8 mouse cellular contexts compared by ENCODE assay signal in genomic region chr9:59577401-59577800, GRCm38 (mm10). TPM values are rescaled to one million over a fixed set of nuclear protein-coding genes. Genes with fewer than 3 reads are reported as not detected.
DNase-seq lines count a peak whose midpoint lies in the region; ATAC-seq and TF ChIP-seq lines count a peak whose summit lies in the region.

No protein-coding gene starts in this region.

- H3K9me3 ChIP-seq in kidney, embryonic 16.5 days (ENCODE audit: low read length), result no peaks in the 10 kb centered on the region
- H3K9me3 ChIP-seq in hindbrain, embryonic 15.5 days, result no peaks in the 10 kb centered on the region
- no peaks in the 10 kb centered on the region for H3K9me3 ChIP-seq in midbrain, embryonic 15.5 days

- 13% methylated on average over 13 of the region's 13 CpGs for WGBS in kidney, embryonic 16.5 days
- WGBS in hindbrain, embryonic 15.5 days, result 11% methylated on average over 13 of the region's 13 CpGs
- WGBS in midbrain, embryonic 15.5 days, result 12% methylated on average over 13 of the region's 13 CpGs

- ATAC-seq in kidney, embryonic 16.5 days (ENCODE audit: low FRiP score, low TSS enrichment), result no peak
- no peak for ATAC-seq in hindbrain, embryonic 15.5 days (ENCODE audit: low FRiP score, low read depth)
- no peak for ATAC-seq in midbrain, embryonic 15.5 days (replicated peaks)
- ATAC-seq in megakaryocyte progenitor cell, adult 5-6 weeks (replicated peaks; ENCODE audit: poor library complexity), result no peak

- peaks cover 10% of the 10 kb centered on the region for H3K4me1 ChIP-seq in kidney, embryonic 16.5 days (ENCODE audit: insufficient read depth, low read length)
- peaks cover 3% of the 10 kb centered on the region; the same call in 1 of the 2 replicates for H3K4me1 ChIP-seq in cortical plate, adult 2 months (ENCODE audit: control insufficient read depth, insufficient read depth, low read length)
- peaks cover 25% of the 10 kb centered on the region for H3K4me1 ChIP-seq in hindbrain, embryonic 15.5 days (replicated peaks)
- H3K4me1 ChIP-seq in midbrain, embryonic 15.5 days, result peaks cover 27% of the 10 kb centered on the region

- H3K9ac ChIP-seq in kidney, embryonic 16.5 days (replicated peaks; ENCODE audit: low read length), result no peak overlapping the region
- H3K9ac ChIP-seq in hindbrain, embryonic 15.5 days, result peak overlapping the region; percentile 60
- peak overlapping the region; percentile 7; the same call in 1 of the 2 replicates for H3K9ac ChIP-seq in midbrain, embryonic 15.5 days

- no peak overlapping the region for H3K27ac ChIP-seq in kidney, embryonic 16.5 days (ENCODE audit: low read length)
- H3K27ac ChIP-seq in cortical plate, adult 2 months (ENCODE audit: insufficient read depth, low read length), result no peak overlapping the region
- peak overlapping the region; percentile 65 for H3K27ac ChIP-seq in hindbrain, embryonic 15.5 days (replicated peaks)
- peak overlapping the region; percentile 71 for H3K27ac ChIP-seq in midbrain, embryonic 15.5 days

- H3K36me3 ChIP-seq in kidney, embryonic 16.5 days (ENCODE audit: insufficient read depth, low read length), result no peaks in the 10 kb centered on the region
- no peaks in the 10 kb centered on the region for H3K36me3 ChIP-seq in hindbrain, embryonic 15.5 days
- no peaks in the 10 kb centered on the region for H3K36me3 ChIP-seq in midbrain, embryonic 15.5 days (replicated peaks)

- TF ChIP-seq POLR2A in cortical plate, adult 2 months (IDR thresholded peaks at IDR 0.05; ENCODE audit: extremely low read depth, insufficient read depth, low read length), result no peak

- TF ChIP-seq CTCF in cortical plate, adult 2 months (IDR thresholded peaks at IDR 0.05; ENCODE audit: extremely low read depth, insufficient read depth, low read length), result no peak

- peak overlapping the region; percentile 45 for H3K4me3 ChIP-seq in kidney, embryonic 16.5 days (ENCODE audit: low read length)
- H3K4me3 ChIP-seq in cortical plate, adult 2 months (ENCODE audit: insufficient read depth, low read length), result peak overlapping the region; percentile 53
- H3K4me3 ChIP-seq in hindbrain, embryonic 15.5 days, result peak overlapping the region; percentile 66
- H3K4me3 ChIP-seq in midbrain, embryonic 15.5 days, result peak overlapping the region; percentile 53

- H3K4me2 ChIP-seq in kidney, embryonic 16.5 days (replicated peaks; ENCODE audit: low read depth, low read length), result peak overlapping the region; percentile 71
- peak overlapping the region; percentile 88 for H3K4me2 ChIP-seq in hindbrain, embryonic 15.5 days
- H3K4me2 ChIP-seq in midbrain, embryonic 15.5 days, result peak overlapping the region; percentile 70

- DNase-seq in kidney, postnatal 25 days, result no peak
- DNase-seq in left cerebral cortex, adult 8-10 months (ENCODE audit: low spot score in 2 of 2), result no peak
- no peak for DNase-seq in gastrocnemius, postnatal 25 days

- H3K27me3 ChIP-seq in kidney, embryonic 16.5 days (ENCODE audit: insufficient read depth, low read length), result peaks cover 28% of the 10 kb centered on the region
- H3K27me3 ChIP-seq in hindbrain, embryonic 15.5 days, result 0 out of 2 replicates have a peak, but pooled peaks cover 2% of the 10 kb centered on the region
- 0 out of 2 replicates have a peak, but pooled peaks cover 4% of the 10 kb centered on the region for H3K27me3 ChIP-seq in midbrain, embryonic 15.5 days (replicated peaks)

RNA-seq across cellular contexts. Expression of gene Celf6, which starts 0.3 kb away (rescaled TPM):
- polyA plus RNA-seq in kidney, embryonic 16.5 days (2015; fragmentation: Nextera tagmentation; extraction: Ambion mirVana), result 0.32 and 0.53 TPM in 2 replicates
- 11.7 and 14.3 TPM in 2 replicates for polyA plus RNA-seq in cortical plate, adult 2 months (2012; rRNA removed)
- 45.4 and 48.4 TPM in 2 replicates for polyA plus RNA-seq in hindbrain, embryonic 15.5 days (2015; fragmentation: Nextera tagmentation; extraction: Ambion mirVana)
- 58.0 and 61.8 TPM in 2 replicates for polyA plus RNA-seq in midbrain, embryonic 15.5 days (2015; fragmentation: Nextera tagmentation; extraction: Ambion mirVana)
- not detected in 2 replicates for total RNA-seq in megakaryocyte progenitor cell, adult 5-6 weeks (2015)
- total RNA-seq in megakaryocyte progenitor cell, adult 5-6 weeks (2017), result not detected in 2 replicates
- total RNA-seq in left cerebral cortex, adult 8-10 months (2022), result 10 to 100 TPM; 22.3 to 29.6 (median 26.5) TPM
- total RNA-seq in gastrocnemius, postnatal 25 days (2021), result not detected

RNA-seq across cellular contexts. Expression of gene Tmem202, which starts 37.8 kb away (rescaled TPM):
- polyA plus RNA-seq in kidney, embryonic 16.5 days (2015; fragmentation: Nextera tagmentation; extraction: Ambion mirVana), result 0.27 TPM in 1 of 2 replicates, not detected in the other
- 2.8 TPM in 2 replicates for polyA plus RNA-seq in cortical plate, adult 2 months (2012; rRNA removed)
- polyA plus RNA-seq in hindbrain, embryonic 15.5 days (2015; fragmentation: Nextera tagmentation; extraction: Ambion mirVana), result 0.88 and 1.5 TPM in 2 replicates
- polyA plus RNA-seq in midbrain, embryonic 15.5 days (2015; fragmentation: Nextera tagmentation; extraction: Ambion mirVana), result 0.42 and 0.67 TPM in 2 replicates
- total RNA-seq in megakaryocyte progenitor cell, adult 5-6 weeks (2015), result 0.17 TPM in 1 of 2 replicates, not detected in the other
- total RNA-seq in megakaryocyte progenitor cell, adult 5-6 weeks (2017), result not detected in 2 replicates
- 1 to 10 TPM; 2.5 to 4.5 (median 4.0) TPM for total RNA-seq in left cerebral cortex, adult 8-10 months (2022)
- under 1 TPM in 1 of 2 experiments, not detected in 1; 0.94 TPM for total RNA-seq in gastrocnemius, postnatal 25 days (2021)

RNA-seq across cellular contexts. Expression of gene Hexa, which starts 38.1 kb away (rescaled TPM):
- 69.7 and 78.1 TPM in 2 replicates for polyA plus RNA-seq in kidney, embryonic 16.5 days (2015; fragmentation: Nextera tagmentation; extraction: Ambion mirVana)
- polyA plus RNA-seq in cortical plate, adult 2 months (2012; rRNA removed), result 56.1 and 59.4 TPM in 2 replicates
- polyA plus RNA-seq in hindbrain, embryonic 15.5 days (2015; fragmentation: Nextera tagmentation; extraction: Ambion mirVana), result 61.2 and 64.2 TPM in 2 replicates
- polyA plus RNA-seq in midbrain, embryonic 15.5 days (2015; fragmentation: Nextera tagmentation; extraction: Ambion mirVana), result 61.2 and 67.6 TPM in 2 replicates
- total RNA-seq in megakaryocyte progenitor cell, adult 5-6 weeks (2015), result 98.6 and 103 TPM in 2 replicates
- 168 and 210 TPM in 2 replicates for total RNA-seq in megakaryocyte progenitor cell, adult 5-6 weeks (2017)
- 100 to 1,000 TPM in 1 of 4 experiments, 10 to 100 TPM in 3; 47.1 to 108 (median 62.0) TPM for total RNA-seq in left cerebral cortex, adult 8-10 months (2022)
- total RNA-seq in gastrocnemius, postnatal 25 days (2021), result 10 to 100 TPM; 21.6 to 29.0 TPM

RNA-seq across cellular contexts. Expression of gene Parp6, which starts 39.7 kb away (rescaled TPM):
- polyA plus RNA-seq in kidney, embryonic 16.5 days (2015; fragmentation: Nextera tagmentation; extraction: Ambion mirVana), result 23.6 and 30.0 TPM in 2 replicates
- 199 and 202 TPM in 2 replicates for polyA plus RNA-seq in cortical plate, adult 2 months (2012; rRNA removed)
- 185 and 210 TPM in 2 replicates for polyA plus RNA-seq in hindbrain, embryonic 15.5 days (2015; fragmentation: Nextera tagmentation; extraction: Ambion mirVana)
- polyA plus RNA-seq in midbrain, embryonic 15.5 days (2015; fragmentation: Nextera tagmentation; extraction: Ambion mirVana), result 228 and 229 TPM in 2 replicates
- total RNA-seq in megakaryocyte progenitor cell, adult 5-6 weeks (2015), result 37.6 and 52.4 TPM in 2 replicates
- total RNA-seq in megakaryocyte progenitor cell, adult 5-6 weeks (2017), result 15.7 and 24.5 TPM in 2 replicates
- total RNA-seq in left cerebral cortex, adult 8-10 months (2022), result 100 to 1,000 TPM; 126 to 142 (median 130) TPM
- 10 to 100 TPM; 18.6 to 20.3 TPM for total RNA-seq in gastrocnemius, postnatal 25 days (2021)

Comparison
In these comparisons a context has a peak if more than half of its experiments do, and no peak if none do; other contexts are left out.
1. H3K27ac ChIP-seq: peak in hindbrain, embryonic 15.5 days (single experiment) and midbrain, embryonic 15.5 days (single experiment); none in kidney, embryonic 16.5 days (single experiment) and cortical plate, adult 2 months (single experiment).
2. Peak in every context shown above with its lines, with median percentiles within 50 percentile points of each other: H3K4me2 ChIP-seq and H3K4me3 ChIP-seq.